Mouse (Mus musculus): ENCODE measurements around the gene Rbfox1. TPM values are rescaled to one million over a fixed set of nuclear protein-coding genes. Genes with fewer than 3 reads are reported as not detected.

Gene Rbfox1
- polyA plus RNA-seq, 1 experiment from 2014 or later: not detected

DNA sequence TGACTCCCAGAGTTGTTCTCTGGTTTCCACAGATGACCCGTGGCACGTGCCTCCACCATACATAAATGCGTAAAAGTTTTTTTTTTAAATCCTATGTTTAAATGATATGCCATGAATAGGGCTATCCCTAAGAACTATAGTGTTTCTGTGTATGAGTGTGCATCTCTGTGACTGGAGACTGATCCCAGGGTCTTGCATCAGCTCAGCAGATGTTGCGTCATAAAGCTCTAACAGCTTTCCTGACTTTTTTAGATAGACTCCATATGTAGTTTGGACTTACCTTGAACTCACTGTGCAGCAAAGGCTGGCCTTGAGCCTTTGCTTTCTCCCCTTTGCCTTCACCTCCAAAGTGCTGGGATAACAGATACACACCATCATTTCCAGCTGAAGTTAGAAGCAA lies 830.1 kb downstream of the Rbfox1 start:
- Histone ChIP-seq H3K27ac (no peak overlapping the region), H3K79me2 (ENCODE audit: inconsistent target) (no peaks in the 10 kb centered on the region), H3K4me3 (ENCODE audit: inconsistent target) (no peak overlapping the region), H3K36me3 (ENCODE audit: inconsistent target) (no peaks in the 10 kb centered on the region)
- 78% methylated on average over 4 of the region's 4 CpGs for WGBS (ENCODE audit: missing documents)

DNA sequence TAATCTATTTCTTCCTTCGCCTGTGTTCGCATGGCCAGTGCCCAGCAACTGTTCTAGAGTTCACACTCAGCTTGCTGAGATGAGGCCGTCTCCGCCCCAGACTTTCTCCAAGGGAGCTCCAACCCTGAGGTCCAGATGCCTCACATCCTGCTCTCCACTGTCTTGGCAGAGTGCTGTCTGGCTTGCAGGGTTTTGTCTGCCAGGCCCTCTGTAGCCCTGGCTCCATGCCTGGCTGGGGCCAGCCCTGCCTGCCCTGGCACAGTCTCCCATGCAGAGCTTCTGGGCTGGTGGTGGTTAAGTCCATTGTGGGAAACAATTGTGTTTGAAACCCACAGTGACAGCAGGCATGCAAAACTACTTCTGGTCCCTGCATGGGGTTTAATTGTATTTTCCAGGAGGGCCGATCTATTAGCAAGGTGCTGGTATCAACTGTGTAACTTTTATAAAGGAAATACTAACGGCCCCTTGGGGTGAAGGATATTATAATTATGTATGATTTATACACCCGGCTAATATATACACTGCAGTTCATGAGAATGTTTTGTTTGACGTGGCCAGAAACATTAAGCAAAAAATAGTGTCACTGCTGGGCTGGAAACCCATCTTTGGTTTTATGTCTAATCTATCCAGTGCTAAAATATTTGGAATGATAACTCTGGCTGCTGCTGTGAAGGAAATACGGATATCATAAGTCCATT lies 831.2 kb downstream of the Rbfox1 start:
- Histone ChIP-seq H3K36me3 (ENCODE audit: inconsistent target) (no peaks in the 10 kb centered on the region), H3K4me3 (ENCODE audit: inconsistent target) (no peak overlapping the region), H3K27ac (no peak overlapping the region), H3K79me2 (ENCODE audit: inconsistent target) (no peaks in the 10 kb centered on the region)
- 86% methylated on average over 9 of the region's 9 CpGs for WGBS (ENCODE audit: missing documents)

DNA sequence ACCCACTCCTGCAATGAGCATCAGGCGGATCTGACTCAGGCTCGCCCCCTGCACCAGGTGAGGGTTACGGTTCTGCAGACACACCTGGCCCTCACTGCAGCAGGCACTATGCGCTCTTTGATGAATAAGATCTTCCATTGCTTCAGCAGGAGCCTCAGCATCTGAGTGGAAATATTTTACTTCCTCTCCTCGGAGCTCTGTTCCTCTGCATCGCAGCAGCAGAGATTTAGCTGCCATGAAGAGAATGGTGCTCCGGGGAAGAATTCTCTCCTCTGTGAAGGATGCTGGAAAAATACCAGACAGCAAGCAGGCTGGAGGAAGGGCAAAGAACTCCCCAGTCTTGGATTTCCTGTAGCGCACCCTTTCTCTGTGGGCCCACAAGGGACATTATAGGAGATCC lies 833.9 kb downstream of the Rbfox1 start:
- no peak overlapping the region for H3K27ac ChIP-seq
- WGBS (ENCODE audit: missing documents): 80% methylated on average over 8 of the region's 8 CpGs

DNA sequence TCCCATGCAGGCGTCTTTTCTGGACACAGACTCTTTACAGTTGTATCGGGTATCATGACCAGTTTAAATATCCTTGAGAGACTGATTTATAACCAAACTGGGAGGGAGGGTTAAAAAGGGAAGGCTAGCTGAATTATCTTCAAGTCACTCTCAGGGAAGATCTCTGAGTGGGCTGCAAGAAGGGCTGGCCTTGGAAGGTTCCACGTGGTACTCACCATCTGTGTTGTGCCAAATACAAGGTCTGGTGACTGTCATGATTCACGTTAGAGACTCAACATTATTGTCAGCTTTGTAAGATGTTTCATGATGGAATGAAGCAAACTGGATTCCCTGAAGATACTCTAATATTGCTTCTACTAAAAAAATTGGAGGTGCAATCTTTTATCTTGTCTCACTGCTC lies 847.5 kb downstream of the Rbfox1 start:
- no peaks in the 10 kb centered on the region for H3K79me2 ChIP-seq (ENCODE audit: inconsistent target)
- no peak overlapping the region for H3K27ac ChIP-seq
- H3K36me3 ChIP-seq (ENCODE audit: inconsistent target): no peaks in the 10 kb centered on the region
- WGBS (ENCODE audit: missing documents): 83% methylated on average over 4 of the region's 4 CpGs
- H3K4me3 ChIP-seq (ENCODE audit: inconsistent target): no peak overlapping the region

More for the DNA sequence above, 833.9 kb downstream of the Rbfox1 start:
- H3K36me3 ChIP-seq (ENCODE audit: inconsistent target): no peaks in the 10 kb centered on the region
- H3K4me3 ChIP-seq (ENCODE audit: inconsistent target): no peak overlapping the region
- no peaks in the 10 kb centered on the region for H3K79me2 ChIP-seq (ENCODE audit: inconsistent target)

DNA sequence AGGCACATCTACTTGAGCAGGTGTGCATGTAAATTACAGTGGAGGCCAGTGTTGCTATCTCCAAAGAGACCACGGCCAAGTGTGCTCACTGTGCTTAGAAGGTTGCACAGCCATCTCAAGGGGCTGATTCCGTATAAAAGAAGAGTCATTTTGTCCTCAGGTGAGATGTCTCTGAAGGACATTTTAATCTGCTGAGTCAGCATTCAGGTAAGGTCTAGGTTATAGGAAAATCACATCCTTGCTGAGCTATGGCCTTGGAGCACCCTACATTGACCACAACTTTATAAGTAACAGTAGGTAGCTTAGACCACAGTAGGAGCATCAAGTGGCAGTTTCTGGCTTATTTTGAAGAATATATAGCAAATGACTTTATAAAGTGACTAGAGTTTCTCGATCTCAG lies 848.3 kb downstream of the Rbfox1 start:
- Histone ChIP-seq H3K4me3 (ENCODE audit: inconsistent target) (no peak overlapping the region), H3K27ac (no peak overlapping the region), H3K36me3 (ENCODE audit: inconsistent target) (no peaks in the 10 kb centered on the region), H3K79me2 (ENCODE audit: inconsistent target) (no peaks in the 10 kb centered on the region)
- WGBS (ENCODE audit: missing documents): 85% methylated on average over 3 of the region's 3 CpGs

DNA sequence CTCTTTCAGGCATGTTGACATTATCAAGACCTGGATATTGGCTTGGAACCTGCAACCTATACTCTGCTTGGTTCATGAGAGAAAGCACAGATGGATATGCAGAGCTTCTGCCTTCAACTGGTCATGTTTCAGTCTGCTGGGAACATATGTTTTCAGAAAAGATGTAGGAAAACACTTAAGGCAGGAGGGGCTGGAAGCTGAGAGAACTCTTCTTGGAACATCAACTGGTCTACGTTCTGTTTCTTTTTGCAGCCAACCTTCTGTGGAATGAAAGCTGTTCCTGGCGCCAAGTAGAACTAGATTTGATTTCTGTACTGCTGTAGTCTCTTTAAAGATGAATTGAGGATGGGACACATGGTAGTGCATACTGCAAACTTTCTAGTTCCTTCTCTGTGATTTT lies 851.4 kb downstream of the Rbfox1 start:
- H3K27ac ChIP-seq: no peak overlapping the region
- WGBS (ENCODE audit: missing documents): 93% methylated on average over 2 of the region's 2 CpGs
- no peak overlapping the region for H3K4me3 ChIP-seq (ENCODE audit: inconsistent target)
- H3K79me2 ChIP-seq (ENCODE audit: inconsistent target): no peaks in the 10 kb centered on the region
- no peaks in the 10 kb centered on the region for H3K36me3 ChIP-seq (ENCODE audit: inconsistent target)

DNA sequence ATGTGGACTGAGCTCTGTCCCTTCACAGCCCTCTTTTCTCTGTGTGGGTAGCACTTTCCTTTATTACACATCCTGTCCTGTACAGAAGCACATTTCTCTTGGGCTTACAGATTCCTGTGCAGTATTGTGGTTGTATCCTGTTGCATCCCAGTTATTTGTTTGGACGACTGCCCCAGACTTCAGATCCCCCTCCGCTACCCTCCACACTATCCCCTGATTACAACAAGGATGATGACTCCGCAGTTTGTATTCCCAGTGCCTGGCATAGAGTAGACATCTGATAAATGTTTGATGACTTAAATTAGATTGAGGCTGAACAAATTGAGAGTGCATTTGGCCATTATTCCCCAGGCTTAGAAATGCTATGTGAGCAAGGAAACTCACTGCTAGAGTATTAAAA lies 851.8 kb downstream of the Rbfox1 start:
- 77% methylated on average over 3 of the region's 3 CpGs for WGBS (ENCODE audit: missing documents)
- Histone ChIP-seq H3K27ac (no peak overlapping the region), H3K36me3 (ENCODE audit: inconsistent target) (no peaks in the 10 kb centered on the region), H3K4me3 (ENCODE audit: inconsistent target) (no peak overlapping the region), H3K79me2 (ENCODE audit: inconsistent target) (no peaks in the 10 kb centered on the region)

DNA sequence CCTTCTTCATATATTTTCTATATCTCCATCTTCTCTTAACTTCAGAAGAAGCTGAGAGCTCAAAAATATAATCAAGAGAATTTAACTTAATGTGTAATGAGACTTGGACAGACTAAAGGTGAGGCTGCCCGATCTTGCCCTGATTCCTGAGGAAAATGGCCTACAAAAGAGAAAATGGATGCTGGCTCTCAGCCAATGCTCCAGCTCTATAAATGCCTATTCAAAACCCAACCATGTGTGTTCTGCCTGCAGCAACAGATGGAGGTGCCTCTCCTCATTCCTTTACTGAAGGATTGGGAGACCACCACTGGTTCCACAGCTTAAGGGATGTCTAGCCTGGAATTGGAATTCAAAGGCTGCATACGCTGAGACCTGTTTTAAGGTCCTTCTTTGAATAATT lies 861.0 kb downstream of the Rbfox1 start:
- no peak overlapping the region for H3K4me3 ChIP-seq (ENCODE audit: inconsistent target)
- 94% methylated on average over 2 of the region's 2 CpGs for WGBS (ENCODE audit: missing documents)
- no peaks in the 10 kb centered on the region for H3K79me2 ChIP-seq (ENCODE audit: inconsistent target)
- no peak overlapping the region for H3K27ac ChIP-seq
- no peaks in the 10 kb centered on the region for H3K36me3 ChIP-seq (ENCODE audit: inconsistent target)

DNA sequence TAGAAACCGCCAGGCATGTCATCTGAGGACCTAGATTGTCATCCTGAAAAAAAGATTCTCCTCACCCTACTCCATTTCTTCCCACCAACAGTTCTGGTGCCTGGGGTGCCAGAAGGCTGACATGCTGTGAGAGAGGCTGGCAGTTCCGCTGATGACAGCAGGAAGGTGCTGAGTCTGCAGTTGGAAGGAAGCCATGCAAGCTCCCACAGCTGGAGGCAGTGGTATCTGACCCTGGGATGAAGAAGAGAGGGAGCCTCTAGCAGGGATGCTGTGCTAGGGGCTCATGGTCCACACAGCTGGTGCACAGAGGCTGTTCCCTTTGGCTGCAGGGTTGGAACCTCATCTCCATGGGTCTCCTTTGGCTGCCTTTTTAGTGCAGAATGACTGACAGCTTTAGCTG lies 865.3 kb downstream of the Rbfox1 start:
- Histone ChIP-seq H3K27ac (no peak overlapping the region), H3K4me3 (ENCODE audit: inconsistent target) (no peak overlapping the region), H3K36me3 (ENCODE audit: inconsistent target) (no peaks in the 10 kb centered on the region), H3K79me2 (ENCODE audit: inconsistent target) (no peaks in the 10 kb centered on the region)
- WGBS (ENCODE audit: missing documents): 66% methylated on average over 2 of the region's 2 CpGs

DNA sequence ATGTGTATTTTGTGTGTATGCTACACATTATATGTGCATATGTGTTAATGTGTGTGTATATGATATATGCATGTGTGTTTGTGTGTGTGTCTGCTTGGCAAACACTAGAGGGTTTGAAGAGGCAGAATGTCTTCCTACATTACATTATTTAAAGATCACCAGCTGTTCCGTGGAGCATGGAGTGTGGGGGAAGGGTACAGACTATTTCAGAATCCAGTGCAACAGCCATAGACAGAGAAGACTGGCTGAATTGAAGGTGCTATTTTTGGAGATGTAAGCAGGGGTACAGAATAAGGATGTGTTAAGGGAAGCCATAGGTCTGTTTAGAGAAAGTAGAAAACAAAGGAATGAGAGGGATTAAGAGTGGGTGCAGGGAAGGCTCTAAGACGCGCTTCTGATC lies 869.7 kb downstream of the Rbfox1 start:
- Histone ChIP-seq H3K27ac (no peak overlapping the region), H3K79me2 (ENCODE audit: inconsistent target) (no peaks in the 10 kb centered on the region), H3K4me3 (ENCODE audit: inconsistent target) (no peak overlapping the region), H3K36me3 (ENCODE audit: inconsistent target) (no peaks in the 10 kb centered on the region)
- 75% methylated on average over 3 of the region's 3 CpGs for WGBS (ENCODE audit: missing documents)

DNA sequence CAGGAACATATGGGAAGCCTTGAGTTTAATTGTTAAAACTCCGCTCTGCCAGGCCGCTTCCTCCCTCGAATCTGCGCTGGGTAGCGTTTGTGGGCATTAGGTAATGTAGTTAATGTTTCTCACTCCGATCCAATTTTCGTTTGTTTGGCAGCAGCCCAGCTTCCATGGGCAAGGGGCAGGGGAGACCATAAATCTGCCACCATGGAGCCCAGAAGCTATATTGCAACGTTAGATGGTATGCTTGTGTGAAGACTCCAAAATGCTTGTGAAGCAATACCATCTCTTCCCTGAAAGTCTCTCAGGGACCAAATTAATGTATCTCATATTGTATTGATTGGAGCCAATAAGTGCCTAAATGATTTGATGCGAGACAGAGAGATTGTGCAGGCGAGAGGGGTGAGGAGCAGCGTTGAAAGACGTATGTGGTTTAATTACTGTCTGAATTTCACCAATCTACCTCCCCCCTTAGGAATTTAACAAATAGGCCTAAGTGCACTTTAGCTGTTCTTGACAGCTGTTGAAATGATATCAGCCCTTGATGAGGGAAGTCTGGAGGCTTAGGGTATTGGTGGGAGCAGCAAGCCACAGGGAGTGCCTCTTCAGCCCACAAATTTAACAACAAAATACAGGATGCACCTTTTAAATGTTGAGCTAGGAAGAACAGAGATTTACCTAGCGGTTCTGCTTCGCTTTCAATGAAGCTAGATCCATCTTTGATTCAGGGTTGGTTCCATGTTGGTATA lies 884.5 kb downstream of the Rbfox1 start:
- no peaks in the 10 kb centered on the region for H3K36me3 ChIP-seq (ENCODE audit: inconsistent target)
- no peak overlapping the region for H3K27ac ChIP-seq
- no peak overlapping the region for H3K4me3 ChIP-seq (ENCODE audit: inconsistent target)
- H3K79me2 ChIP-seq (ENCODE audit: inconsistent target): no peaks in the 10 kb centered on the region
- 83% methylated on average over 14 of the region's 14 CpGs for WGBS (ENCODE audit: missing documents)

DNA sequence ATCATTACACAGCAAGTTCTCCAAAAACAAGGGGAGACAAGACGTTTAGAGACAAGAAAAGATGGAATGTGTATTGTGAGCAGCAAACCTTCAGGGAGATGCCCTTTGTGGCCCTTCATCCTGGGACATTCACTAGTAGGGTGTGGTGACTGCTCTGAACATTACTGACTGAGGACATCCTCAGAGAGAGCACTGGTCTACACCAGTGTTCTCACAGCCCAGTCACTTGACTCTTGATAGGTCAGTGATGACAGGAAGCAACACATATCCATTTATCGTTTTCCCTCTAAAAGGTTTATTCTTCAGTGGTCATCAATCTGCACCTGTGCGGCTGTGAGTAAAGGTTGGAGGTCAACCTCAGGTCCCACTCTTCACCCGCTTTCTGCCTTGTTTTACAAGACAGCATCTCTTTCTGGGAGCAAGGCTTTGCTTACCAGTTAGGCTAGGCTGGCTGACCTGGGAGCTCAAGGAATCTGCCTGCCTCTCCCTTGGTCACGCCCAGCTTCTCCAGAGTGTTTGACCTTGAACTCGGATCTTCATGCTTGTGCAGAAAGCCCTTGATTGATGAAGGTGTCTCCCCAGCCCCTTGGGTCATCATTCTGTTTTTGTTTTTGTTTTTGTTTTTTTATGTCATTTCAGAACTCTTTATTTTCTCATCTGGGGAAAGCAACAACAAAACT lies 892.5 kb downstream of the Rbfox1 start:
- H3K4me3 ChIP-seq (ENCODE audit: inconsistent target): no peak overlapping the region
- no peaks in the 10 kb centered on the region for H3K36me3 ChIP-seq (ENCODE audit: inconsistent target)
- H3K79me2 ChIP-seq (ENCODE audit: inconsistent target): no peaks in the 10 kb centered on the region
- 87% methylated on average over 6 of the region's 6 CpGs for WGBS (ENCODE audit: missing documents)
- H3K27ac ChIP-seq: no peak overlapping the region

DNA sequence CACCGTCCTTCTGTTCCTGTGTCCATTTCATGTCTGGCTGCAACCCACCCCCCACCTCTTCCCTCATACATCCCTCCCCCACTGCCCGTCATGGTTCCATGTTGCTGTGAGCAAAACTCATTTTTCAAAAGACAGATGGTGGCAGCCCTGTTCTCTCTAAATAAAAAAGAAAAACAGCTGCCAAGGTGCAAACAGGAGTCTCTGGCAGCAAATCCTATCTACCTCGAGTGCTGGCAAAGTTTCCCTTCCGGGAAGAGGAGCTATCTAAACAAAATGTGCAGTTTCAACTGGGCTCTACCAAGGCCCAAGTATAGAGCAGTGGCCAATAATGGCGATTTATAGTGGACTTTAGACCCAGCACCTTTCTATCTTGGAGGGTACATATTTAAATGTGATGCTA lies 899.0 kb downstream of the Rbfox1 start:
- 73% methylated on average over 5 of the region's 5 CpGs for WGBS (ENCODE audit: missing documents)
- no peaks in the 10 kb centered on the region for H3K79me2 ChIP-seq (ENCODE audit: inconsistent target)

DNA sequence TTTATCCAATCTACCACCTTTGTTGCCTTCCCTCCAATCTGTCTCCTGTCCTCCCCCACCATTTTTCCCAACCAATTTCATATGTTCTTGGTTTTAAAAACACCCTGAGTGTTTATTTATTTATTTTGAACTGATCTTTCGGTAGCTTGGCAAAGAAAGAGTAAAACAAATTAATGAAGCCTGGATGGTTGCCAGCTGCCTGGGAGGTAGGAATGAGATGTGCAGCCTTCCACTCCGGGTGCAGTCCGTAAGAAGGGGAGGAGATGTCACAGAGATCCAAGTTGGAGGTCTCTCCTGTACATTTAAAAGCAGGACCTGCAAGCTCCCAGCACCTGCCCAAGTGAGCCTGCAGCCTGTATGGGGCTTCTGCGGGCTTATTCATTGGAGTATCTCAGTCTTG lies 899.9 kb downstream of the Rbfox1 start:
- 83% methylated on average over 4 of the region's 4 CpGs for WGBS (ENCODE audit: missing documents)
- Histone ChIP-seq H3K79me2 (ENCODE audit: inconsistent target) (no peaks in the 10 kb centered on the region), H3K27ac (no peak overlapping the region), H3K36me3 (ENCODE audit: inconsistent target) (no peaks in the 10 kb centered on the region), H3K4me3 (ENCODE audit: inconsistent target) (no peak overlapping the region)

More for the DNA sequence above, 899.0 kb downstream of the Rbfox1 start:
- no peak overlapping the region for H3K4me3 ChIP-seq (ENCODE audit: inconsistent target)
- no peak overlapping the region for H3K27ac ChIP-seq
- H3K36me3 ChIP-seq (ENCODE audit: inconsistent target): no peaks in the 10 kb centered on the region

DNA sequence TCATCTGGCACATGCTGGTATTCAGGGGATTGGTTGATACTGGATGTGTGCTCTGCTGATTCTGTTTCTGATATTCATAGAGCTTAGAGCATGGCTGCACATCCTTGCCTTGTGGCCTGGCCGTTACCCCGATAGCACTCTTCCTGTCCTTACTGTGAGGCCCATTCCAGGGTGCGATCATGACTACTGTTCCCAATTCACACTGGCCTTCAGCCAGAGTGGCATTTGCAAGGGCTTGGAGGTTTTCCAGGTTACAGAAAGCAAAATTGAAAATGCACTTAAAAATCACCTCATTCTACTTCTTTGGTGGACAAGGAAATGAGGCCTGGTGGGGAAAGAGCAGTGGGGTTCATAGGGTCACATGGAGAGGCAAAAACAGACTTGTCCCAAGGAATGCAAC lies 906.1 kb downstream of the Rbfox1 start:
- 64% methylated on average over 3 of the region's 3 CpGs for WGBS (ENCODE audit: missing documents)
- Histone ChIP-seq H3K79me2 (ENCODE audit: inconsistent target) (no peaks in the 10 kb centered on the region), H3K36me3 (ENCODE audit: inconsistent target) (no peaks in the 10 kb centered on the region), H3K27ac (no peak overlapping the region), H3K4me3 (ENCODE audit: inconsistent target) (no peak overlapping the region)
